Mouse (Mus musculus) myocyte (in vitro differentiated cells): ENCODE data around the gene Kmt2c.

Experiments used
- CEBPB ChIP-seq: IDR thresholded peaks from 2 replicates; pipeline ENCODE4 v1.6.1; 2011; ENCODE audit warnings: mild to moderate bottlenecking, moderate library complexity; ENCODE audit not compliant: poor library complexity, insufficient read depth, severe bottlenecking
- POLR2A ChIP-seq: IDR thresholded peaks from one replicate; pipeline ENCODE4 v1.6.1; 2011; ENCODE audit warnings: low read depth, mild to moderate bottlenecking, control low read depth, moderate library complexity; ENCODE audit not compliant: insufficient read length
- REST ChIP-seq: IDR thresholded peaks from one replicate; pipeline ENCODE4 v1.6.1; 2011; ENCODE audit warnings: mild to moderate bottlenecking, control low read depth, moderate library complexity; ENCODE audit not compliant: insufficient read depth, insufficient read length
- TCF3 ChIP-seq: IDR thresholded peaks from one replicate; pipeline ENCODE4 v1.6.1; 2011; ENCODE audit warnings: low read depth, control low read depth; ENCODE audit not compliant: insufficient read length
- USF1 ChIP-seq: IDR thresholded peaks from one replicate; pipeline ENCODE4 v1.6.1; 2011; ENCODE audit warnings: low read depth, mild to moderate bottlenecking, control low read depth, moderate library complexity

- TF ChIP-seq POLR2A = no peak
- no peak for TF ChIP-seq CEBPB
- no peak for TF ChIP-seq REST
- TF ChIP-seq USF1 = no peak
- TF ChIP-seq TCF3 = no peak
Observed at GRCm38 (mm10) chr5:25353509-25353908, 145.1 kb downstream of the Kmt2c start.
